Mouse (Mus musculus): ENCODE measurements around the gene Dgkd. TPM values are rescaled to one million over a fixed set of nuclear protein-coding genes. Genes with fewer than 3 reads are reported as not detected.
A peak's percentile ranks its signal among the peaks of the same experiment; 100 is the strongest.

Gene Dgkd
- polyA plus RNA-seq, 1 experiment from 2014 or later = 22.6 TPM

DNA sequence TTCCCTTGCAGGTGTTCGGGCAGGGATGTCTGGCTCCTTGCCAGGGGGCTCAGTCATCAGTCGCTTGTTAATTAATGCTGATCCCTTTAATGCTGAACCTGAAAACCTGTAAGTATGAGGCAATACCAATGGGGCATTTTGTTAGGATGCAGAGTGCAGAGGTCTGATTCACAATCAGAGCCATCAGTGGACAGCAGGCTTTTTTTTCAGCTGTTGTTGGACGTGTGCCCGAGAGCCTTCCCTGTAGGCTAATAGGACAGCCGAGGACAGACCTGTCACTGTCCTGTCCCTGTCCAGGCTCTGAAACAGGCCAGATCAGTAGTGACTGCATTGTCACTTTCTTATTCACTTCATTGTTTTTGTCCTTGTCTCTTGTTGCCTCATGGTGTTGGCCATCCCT, 76.6 kb downstream of the Dgkd start:
- Histone ChIP-seq H3K9ac (ENCODE audit: low read length) (no peak overlapping the region), H3K27me3 (ENCODE audit: control insufficient read depth, insufficient read depth, low read length) (no peaks in the 10 kb centered on the region), H3K9me3 (replicated peaks; ENCODE audit: control insufficient read depth, low read length) (no peaks in the 10 kb centered on the region), H3K27ac (ENCODE audit: low read length) (no peak overlapping the region), H3K4me2 (ENCODE audit: low read depth, low read length) (no peak overlapping the region), H3K4me1 (ENCODE audit: control insufficient read depth, insufficient read depth, low read length) (peaks cover 3% of the 10 kb centered on the region; the same call in 1 of the 2 replicates), H3K4me3 (ENCODE audit: low read length) (no peak overlapping the region), H3K36me3 (ENCODE audit: control insufficient read depth, insufficient read depth) (peaks cover 33% of the 10 kb centered on the region)
- WGBS = 57% methylated on average over 5 of the region's 5 CpGs
- ATAC-seq (replicated peaks; ENCODE audit: extremely low read depth, insufficient read depth, low FRiP score) = no peak

GRCm38 (mm10) chr1:87933051-87933450, 80.0 kb downstream of the Dgkd start:
- no peak overlapping the region for H3K4me3 ChIP-seq (ENCODE audit: low read length)
- H3K36me3 ChIP-seq (ENCODE audit: control insufficient read depth, insufficient read depth) = peaks cover 33% of the 10 kb centered on the region
- H3K4me1 ChIP-seq (ENCODE audit: control insufficient read depth, insufficient read depth, low read length) = peaks cover 3% of the 10 kb centered on the region; the same call in 1 of the 2 replicates
- 57% methylated on average over 5 of the region's 5 CpGs for WGBS
- no peaks in the 10 kb centered on the region for H3K27me3 ChIP-seq (ENCODE audit: control insufficient read depth, insufficient read depth, low read length)
- ATAC-seq (replicated peaks; ENCODE audit: extremely low read depth, insufficient read depth, low FRiP score) = no peak
- H3K27ac ChIP-seq (ENCODE audit: low read length) = peak overlapping the region; percentile 15; the same call in 1 of the 2 replicates
- no peak overlapping the region for H3K4me2 ChIP-seq (ENCODE audit: low read depth, low read length)
- H3K9me3 ChIP-seq (replicated peaks; ENCODE audit: control insufficient read depth, low read length) = no peaks in the 10 kb centered on the region
- no peak overlapping the region for H3K9ac ChIP-seq (ENCODE audit: low read length)

DNA sequence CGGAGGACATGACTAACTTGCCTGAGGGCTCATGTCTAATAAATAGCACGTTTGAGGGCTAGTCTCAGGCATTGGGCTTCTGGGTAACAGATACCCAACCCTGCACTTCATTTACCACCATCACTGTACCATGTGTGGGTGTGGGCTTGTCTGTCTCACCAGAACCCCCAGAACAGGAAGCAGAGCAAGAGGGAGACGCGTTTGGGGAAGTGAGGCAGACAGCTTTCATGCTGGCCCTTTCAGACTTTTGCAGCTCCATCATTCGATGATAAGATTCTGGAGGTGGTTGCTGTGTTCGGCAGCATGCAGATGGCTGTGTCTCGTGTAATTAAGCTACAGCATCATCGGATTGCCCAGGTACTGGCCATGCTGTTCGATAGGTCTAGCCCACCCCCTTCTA, 82.0 kb downstream of the Dgkd start:
- H3K9ac ChIP-seq (ENCODE audit: low read length) = no peak overlapping the region
- no peak for ATAC-seq (replicated peaks; ENCODE audit: extremely low read depth, insufficient read depth, low FRiP score)

DNA sequence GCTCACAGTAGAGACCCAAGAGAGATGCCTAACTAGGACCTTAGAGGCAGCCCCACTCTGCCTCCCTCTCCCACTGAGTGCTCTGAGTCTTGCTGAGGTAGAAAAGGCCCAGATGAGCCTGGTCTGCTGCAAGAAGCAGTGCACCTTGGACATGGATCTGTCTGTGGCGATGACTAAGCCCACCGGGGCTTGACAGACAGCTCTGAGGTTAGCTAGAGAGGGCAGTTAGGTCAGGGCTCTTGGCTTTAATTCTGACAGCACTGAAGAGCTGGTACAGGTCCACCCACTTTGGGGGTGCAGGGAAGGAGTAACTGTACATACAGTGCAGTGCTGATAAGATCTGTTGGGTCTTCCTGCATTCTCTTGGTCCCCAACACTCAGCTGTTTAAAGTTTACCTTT, 82.5 kb downstream of the Dgkd start:
- no peak for ATAC-seq (replicated peaks; ENCODE audit: extremely low read depth, insufficient read depth, low FRiP score)

More for the DNA sequence above, 82.0 kb downstream of the Dgkd start:
- no peak overlapping the region for H3K27ac ChIP-seq (ENCODE audit: low read length)
- H3K4me3 ChIP-seq (ENCODE audit: low read length) = no peak overlapping the region
- WGBS = 77% methylated on average over 9 of the region's 9 CpGs
- H3K36me3 ChIP-seq (ENCODE audit: control insufficient read depth, insufficient read depth) = peaks cover 48% of the 10 kb centered on the region
- no peaks in the 10 kb centered on the region for H3K9me3 ChIP-seq (replicated peaks; ENCODE audit: control insufficient read depth, low read length)
- H3K27me3 ChIP-seq (ENCODE audit: control insufficient read depth, insufficient read depth, low read length) = no peaks in the 10 kb centered on the region
- H3K4me1 ChIP-seq (ENCODE audit: control insufficient read depth, insufficient read depth, low read length) = peaks cover 3% of the 10 kb centered on the region; the same call in 1 of the 2 replicates
- no peak overlapping the region for H3K4me2 ChIP-seq (ENCODE audit: low read depth, low read length)

DNA sequence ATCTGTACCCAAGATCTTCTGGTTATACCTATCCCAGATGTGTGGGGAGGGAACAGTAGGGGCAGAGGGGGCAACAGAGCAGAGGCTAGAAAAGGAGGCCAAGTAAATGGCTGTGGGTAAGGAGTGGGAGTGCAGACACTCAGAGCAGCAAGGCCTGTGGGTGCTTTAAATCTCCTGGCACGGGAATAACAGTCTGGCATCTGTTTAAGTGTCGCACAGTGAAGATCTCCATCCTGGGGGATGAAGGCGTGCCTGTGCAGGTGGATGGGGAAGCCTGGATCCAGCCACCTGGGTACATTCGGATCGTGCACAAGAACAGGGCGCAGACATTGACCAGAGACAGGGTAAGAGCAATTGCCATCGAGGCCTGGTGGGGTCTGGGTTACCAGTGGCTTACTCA, 83.0 kb downstream of the Dgkd start:
- Histone ChIP-seq H3K4me1 (ENCODE audit: control insufficient read depth, insufficient read depth, low read length) (peaks cover 3% of the 10 kb centered on the region; the same call in 1 of the 2 replicates), H3K4me3 (ENCODE audit: low read length) (no peak overlapping the region), H3K36me3 (ENCODE audit: control insufficient read depth, insufficient read depth) (peaks cover 49% of the 10 kb centered on the region), H3K9ac (ENCODE audit: low read length) (no peak overlapping the region), H3K27ac (ENCODE audit: low read length) (no peak overlapping the region), H3K9me3 (replicated peaks; ENCODE audit: control insufficient read depth, low read length) (no peaks in the 10 kb centered on the region), H3K4me2 (ENCODE audit: low read depth, low read length) (no peak overlapping the region), H3K27me3 (ENCODE audit: control insufficient read depth, insufficient read depth, low read length) (no peaks in the 10 kb centered on the region)
- no peak for ATAC-seq (replicated peaks; ENCODE audit: extremely low read depth, insufficient read depth, low FRiP score)
- WGBS = 87% methylated on average over 7 of the region's 7 CpGs

More for the DNA sequence above, 82.5 kb downstream of the Dgkd start:
- H3K36me3 ChIP-seq (ENCODE audit: control insufficient read depth, insufficient read depth) = peaks cover 50% of the 10 kb centered on the region
- no peak overlapping the region for H3K4me2 ChIP-seq (ENCODE audit: low read depth, low read length)
- H3K4me3 ChIP-seq (ENCODE audit: low read length) = no peak overlapping the region
- no peaks in the 10 kb centered on the region for H3K9me3 ChIP-seq (replicated peaks; ENCODE audit: control insufficient read depth, low read length)
- WGBS = 69% methylated on average over 2 of the region's 2 CpGs
- H3K27ac ChIP-seq (ENCODE audit: low read length) = no peak overlapping the region
- H3K4me1 ChIP-seq (ENCODE audit: control insufficient read depth, insufficient read depth, low read length) = peaks cover 3% of the 10 kb centered on the region; the same call in 1 of the 2 replicates
- no peak overlapping the region for H3K9ac ChIP-seq (ENCODE audit: low read length)
- H3K27me3 ChIP-seq (ENCODE audit: control insufficient read depth, insufficient read depth, low read length) = no peaks in the 10 kb centered on the region

GRCm38 (mm10) chr1:87936516-87936915, 83.4 kb downstream of the Dgkd start:
- ATAC-seq (replicated peaks; ENCODE audit: extremely low read depth, insufficient read depth, low FRiP score) = no peak
- Histone ChIP-seq H3K4me2 (ENCODE audit: low read depth, low read length) (no peak overlapping the region), H3K27me3 (ENCODE audit: control insufficient read depth, insufficient read depth, low read length) (no peaks in the 10 kb centered on the region), H3K9ac (ENCODE audit: low read length) (no peak overlapping the region), H3K27ac (ENCODE audit: low read length) (no peak overlapping the region), H3K9me3 (replicated peaks; ENCODE audit: control insufficient read depth, low read length) (no peaks in the 10 kb centered on the region), H3K36me3 (ENCODE audit: control insufficient read depth, insufficient read depth) (peaks cover 54% of the 10 kb centered on the region), H3K4me1 (ENCODE audit: control insufficient read depth, insufficient read depth, low read length) (peaks cover 3% of the 10 kb centered on the region; the same call in 1 of the 2 replicates), H3K4me3 (ENCODE audit: low read length) (no peak overlapping the region)
- 43% methylated on average over 2 of the region's 2 CpGs for WGBS

DNA sequence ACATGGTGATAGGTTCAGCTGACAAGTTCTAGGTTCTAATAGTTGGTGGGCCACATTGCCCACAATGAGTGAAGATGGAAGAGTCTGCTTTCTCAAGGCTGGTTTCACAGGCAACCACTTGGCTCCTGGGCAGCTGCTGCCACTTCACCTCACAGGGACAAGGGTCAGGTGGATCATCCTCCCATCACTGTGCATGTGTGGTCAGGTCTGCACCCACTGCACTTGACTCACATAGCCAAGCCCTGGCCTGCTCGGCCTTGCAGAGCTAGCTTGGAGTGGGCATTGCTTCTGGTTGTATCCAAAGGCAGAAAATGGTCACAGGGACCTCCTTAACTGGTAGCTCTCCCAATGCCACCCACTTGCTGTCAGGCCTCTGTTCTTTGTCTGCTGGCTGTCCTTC, 88.7 kb downstream of the Dgkd start:
- Histone ChIP-seq H3K4me2 (ENCODE audit: low read depth, low read length) (no peak overlapping the region), H3K27me3 (ENCODE audit: control insufficient read depth, insufficient read depth, low read length) (no peaks in the 10 kb centered on the region), H3K4me1 (ENCODE audit: control insufficient read depth, insufficient read depth, low read length) (no peaks in the 10 kb centered on the region), H3K9me3 (replicated peaks; ENCODE audit: control insufficient read depth, low read length) (no peaks in the 10 kb centered on the region), H3K27ac (ENCODE audit: low read length) (no peak overlapping the region), H3K9ac (ENCODE audit: low read length) (no peak overlapping the region), H3K4me3 (ENCODE audit: low read length) (no peak overlapping the region), H3K36me3 (ENCODE audit: control insufficient read depth, insufficient read depth) (peaks cover 75% of the 10 kb centered on the region)
- 83% methylated on average over 1 of the region's 1 CpGs for WGBS
- no peak for ATAC-seq (replicated peaks; ENCODE audit: extremely low read depth, insufficient read depth, low FRiP score)

DNA sequence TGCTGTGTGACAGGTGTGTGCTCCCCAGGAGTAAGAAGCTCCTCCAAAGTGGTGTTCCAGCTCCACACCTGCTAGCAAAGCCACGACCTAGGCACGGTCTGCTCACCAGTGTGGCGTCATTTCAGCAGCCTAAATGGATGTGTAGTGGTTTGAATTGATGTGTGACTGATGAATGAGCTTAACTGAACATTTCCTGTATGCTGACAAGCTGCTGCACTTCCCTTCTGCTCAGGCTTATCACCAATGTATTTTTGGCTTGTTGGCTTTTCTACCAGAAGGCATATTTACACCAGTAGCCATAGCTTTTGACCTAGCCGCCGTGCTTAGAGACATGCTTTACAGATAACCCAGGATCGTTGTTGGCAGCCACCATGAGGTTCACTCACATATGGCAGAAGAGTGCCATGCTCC, 94.6 kb downstream of the Dgkd start:
- Histone ChIP-seq H3K27me3 (ENCODE audit: control insufficient read depth, insufficient read depth, low read length) (no peaks in the 10 kb centered on the region), H3K4me1 (ENCODE audit: control insufficient read depth, insufficient read depth, low read length) (peaks cover 13% of the 10 kb centered on the region), H3K27ac (ENCODE audit: low read length) (peak overlapping the region; percentile 50), H3K9me3 (replicated peaks; ENCODE audit: control insufficient read depth, low read length) (no peaks in the 10 kb centered on the region), H3K4me3 (ENCODE audit: low read length) (no peak overlapping the region), H3K9ac (ENCODE audit: low read length) (no peak overlapping the region), H3K4me2 (ENCODE audit: low read depth, low read length) (no peak overlapping the region), H3K36me3 (ENCODE audit: control insufficient read depth, insufficient read depth) (peaks cover 62% of the 10 kb centered on the region)
- peak; percentile 61 for ATAC-seq (replicated peaks; ENCODE audit: extremely low read depth, insufficient read depth, low FRiP score)
- WGBS = 26% methylated on average over 6 of the region's 6 CpGs

- H3K27me3 ChIP-seq (ENCODE audit: control insufficient read depth, insufficient read depth, low read length) = no peaks in the 10 kb centered on the region
- H3K9me3 ChIP-seq (replicated peaks; ENCODE audit: control insufficient read depth, low read length) = no peaks in the 10 kb centered on the region
- H3K27ac ChIP-seq (ENCODE audit: low read length) = no peak overlapping the region
- no peak overlapping the region for H3K9ac ChIP-seq (ENCODE audit: low read length)
- no peak overlapping the region for H3K4me3 ChIP-seq (ENCODE audit: low read length)
- peaks cover 60% of the 10 kb centered on the region for H3K36me3 ChIP-seq (ENCODE audit: control insufficient read depth, insufficient read depth)
- 88% methylated on average over 3 of the region's 3 CpGs for WGBS
- no peak for ATAC-seq (replicated peaks; ENCODE audit: extremely low read depth, insufficient read depth, low FRiP score)
- no peak overlapping the region for H3K4me2 ChIP-seq (ENCODE audit: low read depth, low read length)
- H3K4me1 ChIP-seq (ENCODE audit: control insufficient read depth, insufficient read depth, low read length) = peaks cover 13% of the 10 kb centered on the region
These were observed 98.6 kb downstream of the Dgkd start for GRCm38 (mm10) chr1:87951641-87952040.

Data from heart, embryonic 16.5 days (tissue).